Mouse (Mus musculus) cerebellum, adult 11 months (tissue): ENCODE measurements around the gene Dctn3.
"Not testable (repeated sequence)": the region's sequence is repeated elsewhere in the genome, so short reads cannot be mapped to it uniquely, and the experiment has no call there.

ENCODE experiments used
- DNase-seq: peaks from one replicate; pipeline ENCODE4 v3.0.0; 2022

The Dctn3 gene

GRCm38 (mm10) chr4:41737602-41738255 lies 14.8 kb upstream of the Dctn3 start:
- DNase-seq: peak; percentile 57

- DNase-seq: no peak
Measured at GRCm38 (mm10) chr4:41731052-41731765, 8.2 kb upstream of the Dctn3 start, which contains the start of gene Arid3c. Gene Arid3c, minus strand, starts transcription at chr4:41731142.

- DNase-seq: no peak
Measured at GRCm38 (mm10) chr4:41726826-41727621, 4.1 kb upstream of the Dctn3 start.

GRCm38 (mm10) chr4:41716834-41717233 lies 6.1 kb downstream of the Dctn3 start:
- DNase-seq: no peak

- DNase-seq: no peak
Measured at GRCm38 (mm10) chr4:41715596-41715995, 7.4 kb downstream of the Dctn3 start.

- DNase-seq: no peak
Measured at GRCm38 (mm10) chr4:41715082-41715481, 7.9 kb downstream of the Dctn3 start.

- DNase-seq: peak; percentile 66
Measured at GRCm38 (mm10) chr4:41714276-41714675, 8.7 kb downstream of the Dctn3 start.

GRCm38 (mm10) chr4:41713197-41714067 lies 9.5 kb downstream of the Dctn3 start, which contains the start of gene Rpp25l:
Gene Rpp25l, minus strand, starts transcription at chr4:41713534.
- peak; percentile 85 for DNase-seq

- no peak for DNase-seq
Measured at GRCm38 (mm10) chr4:41712421-41713196, 10.4 kb downstream of the Dctn3 start.

- peak; percentile 54 for DNase-seq
Measured at GRCm38 (mm10) chr4:41711705-41712375, 11.1 kb downstream of the Dctn3 start.

GRCm38 (mm10) chr4:41710229-41710628 lies 12.7 kb downstream of the Dctn3 start:
- no peak for DNase-seq

GRCm38 (mm10) chr4:41708192-41708745 lies 14.7 kb downstream of the Dctn3 start:
- DNase-seq: no peak

- peak; percentile 76 for DNase-seq
Measured at GRCm38 (mm10) chr4:41707011-41707535, 15.9 kb downstream of the Dctn3 start.

- no peak for DNase-seq
Measured at GRCm38 (mm10) chr4:41705922-41706754, 16.8 kb downstream of the Dctn3 start.

GRCm38 (mm10) chr4:41704651-41705050 lies 18.3 kb downstream of the Dctn3 start:
- DNase-seq: no peak

- not testable (repeated sequence) for DNase-seq
Measured at GRCm38 (mm10) chr4:41702226-41702625, 20.7 kb downstream of the Dctn3 start.

- DNase-seq: not testable (repeated sequence)
Measured at GRCm38 (mm10) chr4:41700224-41700623, 22.7 kb downstream of the Dctn3 start.

GRCm38 (mm10) chr4:41699783-41700182 lies 23.2 kb downstream of the Dctn3 start, which contains the start of gene Il11ra1:
Gene Il11ra1, plus strand, starts transcription at chr4:41699989.
- DNase-seq: not testable (repeated sequence)

- DNase-seq: peak; percentile 73
Measured at GRCm38 (mm10) chr4:41698421-41699016, 24.5 kb downstream of the Dctn3 start.
